ENCODE assay signal across 9 mouse cellular contexts in genomic region chrX:71049864-71050576, GRCm38 (mm10). TPM values are rescaled to one million over a fixed set of nuclear protein-coding genes. Genes with fewer than 3 reads are reported as not detected.
DNase-seq lines count a peak whose midpoint lies in the region; ATAC-seq and TF ChIP-seq lines count a peak whose summit lies in the region.
"Had no signal": no experiment of that assay in that cellular context is flagged by ENCODE, and none has a peak within 500 bp of the region (broad histone marks: within the 10 kb centered on the region; RNA-seq: fewer than 3 reads in every experiment).

Gene Mamld1 (plus strand): TSS chrX:71050256.

- H3K4me3 ChIP-seq in ES-Bruce4 (ENCODE audit: low read depth, low read length) = peak within 1 kb of the TSS; percentile 42
- peak within 1 kb of the TSS; percentile 47 for H3K4me3 ChIP-seq in forebrain, postnatal 0 days (ENCODE audit: low read depth, low read length)
- H3K4me3 ChIP-seq in liver, embryonic 14.5 days (ENCODE audit: insufficient read depth in 1 of 2, low read depth in 2 of 2, low read length in 2 of 2) = peak within 1 kb of the TSS; percentile 4 to 21; a peak in 3 of 4 replicates
- H3K4me3 ChIP-seq in neural tube, embryonic 12.5 days = peak within 1 kb of the TSS; percentile 44

- no peaks in the 10 kb centered on the region for H3K9me3 ChIP-seq in ES-Bruce4 (replicated peaks; ENCODE audit: control insufficient read depth, insufficient read depth, low read length, poor library complexity, severe bottlenecking)
- H3K9me3 ChIP-seq in forebrain, postnatal 0 days (ENCODE audit: low read length) = no peaks in the 10 kb centered on the region
- no peaks in the 10 kb centered on the region for H3K9me3 ChIP-seq in liver, embryonic 14.5 days (ENCODE audit: control insufficient read depth, low read length)
- H3K9me3 ChIP-seq in neural tube, embryonic 12.5 days = no peaks in the 10 kb centered on the region

- peak; percentile 85 for ATAC-seq in forebrain, postnatal 0 days
- ATAC-seq in liver, embryonic 14.5 days (ENCODE audit: insufficient read depth) = no peak
- ATAC-seq in neural tube, embryonic 12.5 days (ENCODE audit: low FRiP score, low read depth) = peak; percentile 34

- no peak for TF ChIP-seq POLR2A in ES-Bruce4 (IDR thresholded peaks at IDR 0.05; ENCODE audit: insufficient read depth, low read length)

- H3K4me2 ChIP-seq in forebrain, postnatal 0 days (ENCODE audit: low read depth) = peak within 1 kb of the TSS; percentile 72
- H3K4me2 ChIP-seq in liver, embryonic 14.5 days (ENCODE audit: low read depth) = peak within 1 kb of the TSS; percentile 47
- H3K4me2 ChIP-seq in neural tube, embryonic 12.5 days (replicated peaks) = peak within 1 kb of the TSS; percentile 66

- intact Hi-C loops in heart, postnatal 14 days (cut with DNase I) = loop anchor here (2.0 to 10.0 kb wide), 7 partner anchors 57 to 467 kb away; no protein-coding TSS in a partner anchor

- 30% methylated on average over 48 of the region's 50 CpGs for WGBS in forebrain, postnatal 0 days
- WGBS in liver, embryonic 14.5 days (ENCODE audit: insufficient replicate concordance) = 23% methylated on average over 41 of the region's 50 CpGs
- WGBS in neural tube, embryonic 12.5 days = 20% methylated on average over 50 of the region's 50 CpGs

- DNase-seq in cerebellum, adult 18-20 months = peak; percentile 84 to 85
- peak; percentile 79 for DNase-seq in forebrain, postnatal 0 days
- peak; percentile 79 to 80 for DNase-seq in heart, postnatal 14 days
- DNase-seq in layer of hippocampus, adult 11-12 months (ENCODE audit: low spot score) = peak; percentile 81
- no peak for DNase-seq in liver, embryonic 14.5 days (ENCODE audit: low read depth in 3 of 3, low spot score in 3 of 3)
- peak; percentile 56 to 76 for DNase-seq in urinary bladder, postnatal 36 days (ENCODE audit: low spot score in 2 of 2)

- H3K36me3 ChIP-seq in ES-Bruce4 (ENCODE audit: control insufficient read depth, insufficient read depth, low read length, poor library complexity, severe bottlenecking) = no peaks in the 10 kb centered on the region
- no peaks in the 10 kb centered on the region for H3K36me3 ChIP-seq in forebrain, postnatal 0 days (ENCODE audit: insufficient read depth)
- H3K36me3 ChIP-seq in liver, embryonic 14.5 days (replicated peaks; ENCODE audit: control insufficient read depth, insufficient read depth, low read depth) = no peaks in the 10 kb centered on the region
- no peaks in the 10 kb centered on the region for H3K36me3 ChIP-seq in neural tube, embryonic 12.5 days

- peaks cover 4% of the 10 kb centered on the region for H3K27me3 ChIP-seq in ES-Bruce4 (ENCODE audit: control insufficient read depth, insufficient read depth, low read length, poor library complexity, severe bottlenecking)
- no peaks in the 10 kb centered on the region for H3K27me3 ChIP-seq in forebrain, postnatal 0 days (ENCODE audit: insufficient read depth, low read length)
- H3K27me3 ChIP-seq in liver, embryonic 14.5 days (ENCODE audit: control insufficient read depth, insufficient read depth, low read length) = peaks cover 30% of the 10 kb centered on the region
- H3K27me3 ChIP-seq in neural tube, embryonic 12.5 days (replicated peaks) = 0 out of 2 replicates have a peak, but pooled peaks cover 6% of the 10 kb centered on the region

- H3K4me1 ChIP-seq in ES-Bruce4 (ENCODE audit: control insufficient read depth, insufficient read depth, low read length) = no peaks in the 10 kb centered on the region
- H3K4me1 ChIP-seq in forebrain, postnatal 0 days (ENCODE audit: insufficient read depth) = no peaks in the 10 kb centered on the region
- no peaks in the 10 kb centered on the region; a peak in 1 of 4 replicates for H3K4me1 ChIP-seq in liver, embryonic 14.5 days (replicated peaks; ENCODE audit: control insufficient read depth in 2 of 2, insufficient read depth in 2 of 2, low read length in 1 of 2)
- H3K4me1 ChIP-seq in neural tube, embryonic 12.5 days = no peaks in the 10 kb centered on the region

- no peak for TF ChIP-seq CTCF in ES-Bruce4 (IDR thresholded peaks at IDR 0.05; ENCODE audit: low read depth, low read length)
- TF ChIP-seq CTCF in forebrain, postnatal 0 days (IDR thresholded peaks at IDR 0.05; ENCODE audit: low read depth) = peak; percentile 40
- TF ChIP-seq CTCF in liver, embryonic 14.5 days (IDR thresholded peaks at IDR 0.05; ENCODE audit: low read depth) = no peak

- H3K27ac ChIP-seq in ES-Bruce4 (ENCODE audit: insufficient read depth, low read length) = no peak within 1 kb of the TSS
- H3K27ac ChIP-seq in forebrain, postnatal 0 days (ENCODE audit: low read depth, low read length) = peak within 1 kb of the TSS; percentile 70
- H3K27ac ChIP-seq in liver, embryonic 14.5 days = no peak within 1 kb of the TSS
- H3K27ac ChIP-seq in neural tube, embryonic 12.5 days = no peak within 1 kb of the TSS

- H3K9ac ChIP-seq in ES-Bruce4 (ENCODE audit: low read depth, poor library complexity, severe bottlenecking) = no peak within 1 kb of the TSS
- H3K9ac ChIP-seq in forebrain, postnatal 0 days = peak within 1 kb of the TSS; percentile 56
- no peak within 1 kb of the TSS for H3K9ac ChIP-seq in liver, embryonic 14.5 days (replicated peaks)
- H3K9ac ChIP-seq in neural tube, embryonic 12.5 days = peak within 1 kb of the TSS; percentile 63

- TF ChIP-seq EP300 in ES-Bruce4 (IDR thresholded peaks at IDR 0.05; ENCODE audit: insufficient read depth, low read depth, low read length) = no peak
- no peak for TF ChIP-seq EP300 in liver, embryonic 14.5 days (IDR thresholded peaks at IDR 0.05; ENCODE audit: low read depth)

RNA-seq across cellular contexts. Expression of gene Mamld1, which starts in this region (rescaled TPM):
- 0.14 and 0.16 TPM in 2 replicates for polyA plus RNA-seq in ES-Bruce4 (2011; ENCODE audit: insufficient read depth, insufficient read length, low read depth, missing spikeins)
- 6.8 and 7.0 TPM in 2 replicates for total RNA-seq in forebrain, postnatal 0 days (2014; rRNA removed)
- polyA plus RNA-seq in forebrain, postnatal 0 days (2015; fragmentation: Nextera tagmentation; extraction: Ambion mirVana) = 4.7 and 5.0 TPM in 2 replicates
- 10 to 100 TPM in 1 of 2 experiments, 1 to 10 TPM in 1; 9.9 to 11.3 TPM for total RNA-seq in heart, postnatal 14 days (2021)
- polyA plus RNA-seq in liver, embryonic 14.5 days (2012; rRNA removed) = 0.19 and 0.25 TPM in 2 replicates
- 0.20 TPM in 2 replicates for polyA plus RNA-seq in liver, embryonic 14.5 days (2014; fragmentation: Nextera tagmentation; extraction: Ambion mirVana)
- 2.8 and 4.5 TPM in 2 replicates for polyA plus RNA-seq in neural tube, embryonic 12.5 days (2016; fragmentation: Nextera tagmentation; extraction: Ambion mirVana)
- total RNA-seq: MEL had no signal

Comparison
In these comparisons a context has a peak if more than half of its experiments do, and no peak if none do; other contexts are left out.
1. H3K9ac ChIP-seq: peak in forebrain, postnatal 0 days (single experiment) and neural tube, embryonic 12.5 days (single experiment); none in ES-Bruce4 (single experiment) and liver, embryonic 14.5 days (single experiment).
2. DNase-seq: peak in cerebellum, adult 18-20 months (2 of 2), forebrain, postnatal 0 days (single experiment), heart, postnatal 14 days (2 of 2), layer of hippocampus, adult 11-12 months (single experiment) and urinary bladder, postnatal 36 days (2 of 2); none in liver, embryonic 14.5 days (0 of 3).
3. Peak in every context shown above with its lines, with median percentiles within 50 percentile points of each other: H3K4me3 ChIP-seq and H3K4me2 ChIP-seq.